In the genomic region with DNA sequence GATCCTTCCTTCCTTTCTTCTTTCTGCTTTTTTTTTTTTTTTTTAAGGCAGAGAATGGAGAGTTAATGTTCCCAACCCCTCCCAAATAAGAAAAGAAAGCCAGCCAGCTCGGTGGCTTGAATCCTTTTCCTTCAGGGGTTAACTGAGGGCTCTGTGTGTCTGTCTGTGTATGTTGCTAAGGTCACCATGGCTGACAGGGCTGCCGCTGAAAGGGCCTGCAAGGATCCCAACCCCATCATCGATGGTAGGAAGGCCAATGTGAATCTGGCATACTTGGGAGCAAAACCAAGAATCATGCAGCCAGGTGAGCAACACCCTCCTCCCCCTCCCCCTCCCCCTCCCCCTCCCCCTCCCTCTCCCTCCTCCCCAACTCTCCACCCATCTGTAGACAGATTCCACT, we compare ENCODE assay signal across 9 mouse cellular contexts. TPM values are rescaled to one million over a fixed set of nuclear protein-coding genes. Genes with fewer than 3 reads are reported as not detected.
DNase-seq lines count a peak whose midpoint lies in the region; ATAC-seq and TF ChIP-seq lines count a peak whose summit lies in the region.
"Had no signal": no experiment of that assay in that cellular context is flagged by ENCODE, and none has a peak within 500 bp of the region (broad histone marks: within the 10 kb centered on the region; RNA-seq: fewer than 3 reads in every experiment).

No protein-coding gene starts in this region.

- H3K9ac ChIP-seq in kidney, embryonic 15.5 days: no peak overlapping the region
- H3K9ac ChIP-seq in embryonic facial prominence, embryonic 13.5 days: no peak overlapping the region
- peak overlapping the region; percentile 88 for H3K9ac ChIP-seq in hindbrain, embryonic 13.5 days
- H3K9ac ChIP-seq in midbrain, postnatal 0 days (replicated peaks; ENCODE audit: low read length, poor library complexity, severe bottlenecking): peak overlapping the region; percentile 77; the same call in 1 of the 2 replicates

- no peak for DNase-seq in kidney, postnatal 10 days
- no peak for DNase-seq in midbrain, postnatal 0 days (ENCODE audit: low spot score)
- DNase-seq in urinary bladder, adult 18-20 months (ENCODE audit: low spot score in 2 of 2): no peak
- DNase-seq in cerebellum, adult 8-10 months: no peak
- DNase-seq: cerebellum, adult 11 months had no signal

- no peak overlapping the region for H3K27ac ChIP-seq in kidney, embryonic 15.5 days
- H3K27ac ChIP-seq in embryonic facial prominence, embryonic 13.5 days: no peak overlapping the region
- H3K27ac ChIP-seq in hindbrain, embryonic 13.5 days: no peak overlapping the region
- H3K27ac ChIP-seq in midbrain, postnatal 0 days (ENCODE audit: low read depth, low read length): no peak overlapping the region; the same call in 1 of the 2 replicates

- no peaks in the 10 kb centered on the region for H3K36me3 ChIP-seq in kidney, embryonic 15.5 days
- H3K36me3 ChIP-seq in embryonic facial prominence, embryonic 13.5 days: no peaks in the 10 kb centered on the region
- no peaks in the 10 kb centered on the region for H3K36me3 ChIP-seq in hindbrain, embryonic 13.5 days
- peaks cover 3% of the 10 kb centered on the region; the same call in 1 of the 2 replicates for H3K36me3 ChIP-seq in midbrain, postnatal 0 days (ENCODE audit: insufficient read depth, low read length)

- 16% methylated on average over 3 of the region's 3 CpGs for WGBS in kidney, embryonic 15.5 days
- WGBS in embryonic facial prominence, embryonic 13.5 days: 3% methylated on average over 3 of the region's 3 CpGs
- 11% methylated on average over 3 of the region's 3 CpGs for WGBS in hindbrain, embryonic 13.5 days
- WGBS in midbrain, postnatal 0 days: 2% methylated on average over 3 of the region's 3 CpGs

- peaks cover 21% of the 10 kb centered on the region; the same call in 1 of the 2 replicates for H3K27me3 ChIP-seq in kidney, embryonic 15.5 days
- H3K27me3 ChIP-seq in embryonic facial prominence, embryonic 13.5 days: peaks cover 31% of the 10 kb centered on the region
- H3K27me3 ChIP-seq in hindbrain, embryonic 13.5 days: peaks cover 4% of the 10 kb centered on the region; the same call in 1 of the 2 replicates
- H3K27me3 ChIP-seq in midbrain, postnatal 0 days (ENCODE audit: insufficient read depth, low read length): no peaks in the 10 kb centered on the region

- TF ChIP-seq CTCF in midbrain, postnatal 0 days (IDR thresholded peaks at IDR 0.05): no peak

- ATAC-seq in kidney, embryonic 15.5 days (replicated peaks; ENCODE audit: low FRiP score): no peak
- no peak for ATAC-seq in embryonic facial prominence, embryonic 13.5 days (ENCODE audit: insufficient number of reproducible peaks, insufficient read depth, low FRiP score, low TSS enrichment, low read depth)
- no peak for ATAC-seq in hindbrain, embryonic 13.5 days (ENCODE audit: low FRiP score)
- no peak for ATAC-seq in midbrain, postnatal 0 days (ENCODE audit: low FRiP score)
- ATAC-seq in granulocyte monocyte progenitor cell, adult 5-6 weeks (replicated peaks; ENCODE audit: poor library complexity, severe bottlenecking): no peak

- H3K4me1 ChIP-seq in kidney, embryonic 15.5 days: peaks cover 18% of the 10 kb centered on the region
- peaks cover 8% of the 10 kb centered on the region for H3K4me1 ChIP-seq in embryonic facial prominence, embryonic 13.5 days
- peaks cover 16% of the 10 kb centered on the region for H3K4me1 ChIP-seq in hindbrain, embryonic 13.5 days (replicated peaks)
- 0 out of 2 replicates have a peak, but pooled peaks cover 3% of the 10 kb centered on the region for H3K4me1 ChIP-seq in midbrain, postnatal 0 days (ENCODE audit: insufficient read depth, low read length)

- peak overlapping the region; percentile 96 for H3K4me2 ChIP-seq in kidney, embryonic 15.5 days
- H3K4me2 ChIP-seq in embryonic facial prominence, embryonic 13.5 days: peak overlapping the region; percentile 96
- peak overlapping the region; percentile 90 for H3K4me2 ChIP-seq in hindbrain, embryonic 13.5 days
- H3K4me2 ChIP-seq in midbrain, postnatal 0 days (ENCODE audit: low read depth, low read length, poor library complexity, severe bottlenecking): peak overlapping the region; percentile 97

- no peaks in the 10 kb centered on the region for H3K9me3 ChIP-seq in kidney, embryonic 15.5 days (replicated peaks)
- H3K9me3 ChIP-seq in embryonic facial prominence, embryonic 13.5 days: no peaks in the 10 kb centered on the region
- no peaks in the 10 kb centered on the region for H3K9me3 ChIP-seq in hindbrain, embryonic 13.5 days
- no peaks in the 10 kb centered on the region for H3K9me3 ChIP-seq in midbrain, postnatal 0 days (ENCODE audit: low read length)

- H3K4me3 ChIP-seq in kidney, embryonic 15.5 days (replicated peaks): peak overlapping the region; percentile 70
- peak overlapping the region; percentile 64 for H3K4me3 ChIP-seq in embryonic facial prominence, embryonic 13.5 days
- peak overlapping the region; percentile 72 for H3K4me3 ChIP-seq in hindbrain, embryonic 13.5 days
- H3K4me3 ChIP-seq in midbrain, postnatal 0 days (ENCODE audit: low read depth, low read length): peak overlapping the region; percentile 57

RNA-seq across cellular contexts. Expression of gene Rbm24, which starts 1.9 kb away (rescaled TPM):
- 1.3 and 1.5 TPM in 2 replicates for polyA plus RNA-seq in kidney, embryonic 15.5 days (2015; fragmentation: Nextera tagmentation; extraction: Ambion mirVana)
- 1.2 and 2.5 TPM in 2 replicates for polyA plus RNA-seq in embryonic facial prominence, embryonic 13.5 days (2015; fragmentation: Nextera tagmentation; extraction: Ambion mirVana)
- 2.1 and 2.3 TPM in 2 replicates for polyA plus RNA-seq in hindbrain, embryonic 13.5 days (2015; fragmentation: Nextera tagmentation; extraction: Ambion mirVana)
- total RNA-seq in midbrain, postnatal 0 days (2014; rRNA removed): 10.7 and 20.1 TPM in 2 replicates
- polyA plus RNA-seq in midbrain, postnatal 0 days (2015; fragmentation: Nextera tagmentation; extraction: Ambion mirVana): 3.7 and 4.0 TPM in 2 replicates
- total RNA-seq in granulocyte monocyte progenitor cell, adult 5-6 weeks (2014; fragmentation: Nextera tagmentation): not detected in 2 replicates
- not detected in 2 replicates for total RNA-seq in granulocyte monocyte progenitor cell, adult 5-6 weeks (2017)

Comparison
In these comparisons a context has a peak if more than half of its experiments do, and no peak if none do; other contexts are left out.
1. H3K9ac ChIP-seq: peak in hindbrain, embryonic 13.5 days (single experiment) and midbrain, postnatal 0 days (single experiment); none in kidney, embryonic 15.5 days (single experiment) and embryonic facial prominence, embryonic 13.5 days (single experiment).
2. Peak in every context shown above with its lines, with median percentiles within 50 percentile points of each other: H3K4me2 ChIP-seq and H3K4me3 ChIP-seq.